Mouse (Mus musculus) brain, embryonic 14.5 days (tissue): Measurements from ENCODE around the gene Grasp. TPM values are rescaled to one million over a fixed set of nuclear protein-coding genes. Genes with fewer than 3 reads are reported as not detected.

Experiments used
- DNase-seq: peaks from one replicate; pipeline ENCODE4 v3.0.0-alpha.2; 2011; ENCODE audit warnings: low read depth
- CTCF ChIP-seq: fragments of 200-500 bp; IDR thresholded peaks from 2 replicates; pipeline ENCODE4 v1.5.1; 2012; ENCODE audit warnings: inconsistent platforms, mild to moderate bottlenecking, moderate library complexity, borderline replicate concordance; ENCODE audit not compliant: insufficient read depth, insufficient read length; ENCODE audit errors: extremely low read depth
- POLR2A ChIP-seq: fragments of 200-500 bp; IDR thresholded peaks from 2 replicates; pipeline ENCODE4 v1.6.1; 2012; ENCODE audit warnings: mild to moderate bottlenecking, inconsistent platforms, borderline replicate concordance; ENCODE audit not compliant: poor library complexity, insufficient read depth, insufficient read length, severe bottlenecking; ENCODE audit errors: extremely low read depth
- polyA plus RNA-seq: library from polyadenylated mRNA; depleted of rRNA; stranded (reverse); fragments of >200 nt; gene quantifications from 2 replicates; pipeline ENCODE4 v1.2.3, GENCODE M21; 2012

The Grasp gene
- polyA plus RNA-seq, 1 experiment: 6.5 TPM

DNA sequence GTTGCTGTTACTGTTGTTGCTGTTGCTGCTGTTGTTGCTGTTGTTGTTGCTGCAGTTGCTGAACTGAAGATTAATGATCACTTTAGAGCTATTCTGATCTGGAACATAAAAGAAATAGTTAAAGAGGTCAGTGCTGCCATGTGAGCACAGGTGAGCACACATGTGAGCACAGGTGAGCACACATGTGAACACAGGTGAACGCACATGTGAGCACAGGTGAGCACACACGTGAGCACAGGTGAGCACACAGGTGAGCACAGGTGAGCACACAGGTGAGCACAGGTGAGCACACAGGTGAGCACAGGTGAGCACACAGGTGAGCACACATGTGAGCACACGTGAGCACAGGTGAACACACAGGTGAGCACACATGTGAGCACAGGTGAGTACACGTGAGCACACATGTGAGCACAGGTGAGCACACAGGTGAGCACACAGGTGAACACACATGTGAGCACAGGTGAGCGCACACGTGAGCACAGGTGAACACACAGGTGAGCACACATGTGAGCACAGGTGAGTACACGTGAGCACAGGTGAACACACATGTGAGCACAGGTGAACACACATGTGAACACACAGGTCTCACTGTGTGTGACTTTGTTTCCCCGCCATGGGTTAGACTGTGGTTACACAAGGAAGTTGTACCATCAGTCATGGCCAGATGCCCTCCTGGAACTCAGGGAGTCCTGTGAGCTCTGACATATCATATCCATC lies 27.8 kb upstream of the Grasp start:
- no peak for TF ChIP-seq CTCF
- TF ChIP-seq POLR2A: no peak
- no peak for DNase-seq

DNA sequence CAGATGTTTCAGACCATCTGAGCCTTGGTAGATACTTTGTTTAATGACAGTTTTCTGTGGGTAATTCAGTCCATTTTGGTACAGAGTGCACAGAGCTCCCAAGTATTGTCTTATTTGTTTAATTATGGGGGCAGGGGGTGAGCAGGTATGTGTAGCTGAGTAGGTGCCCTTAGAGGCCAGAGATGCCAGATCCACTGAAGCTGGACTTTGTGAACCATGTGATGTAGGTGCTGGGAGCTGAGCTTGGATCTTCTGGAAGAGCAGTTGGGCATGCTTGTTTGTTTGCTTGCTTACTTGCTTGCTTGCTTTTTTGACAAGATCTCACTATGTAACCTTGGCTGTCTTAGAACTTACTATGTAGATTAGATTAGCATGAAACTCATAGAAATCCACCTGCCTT lies 27.0 kb upstream of the Grasp start:
- no peak for DNase-seq

DNA sequence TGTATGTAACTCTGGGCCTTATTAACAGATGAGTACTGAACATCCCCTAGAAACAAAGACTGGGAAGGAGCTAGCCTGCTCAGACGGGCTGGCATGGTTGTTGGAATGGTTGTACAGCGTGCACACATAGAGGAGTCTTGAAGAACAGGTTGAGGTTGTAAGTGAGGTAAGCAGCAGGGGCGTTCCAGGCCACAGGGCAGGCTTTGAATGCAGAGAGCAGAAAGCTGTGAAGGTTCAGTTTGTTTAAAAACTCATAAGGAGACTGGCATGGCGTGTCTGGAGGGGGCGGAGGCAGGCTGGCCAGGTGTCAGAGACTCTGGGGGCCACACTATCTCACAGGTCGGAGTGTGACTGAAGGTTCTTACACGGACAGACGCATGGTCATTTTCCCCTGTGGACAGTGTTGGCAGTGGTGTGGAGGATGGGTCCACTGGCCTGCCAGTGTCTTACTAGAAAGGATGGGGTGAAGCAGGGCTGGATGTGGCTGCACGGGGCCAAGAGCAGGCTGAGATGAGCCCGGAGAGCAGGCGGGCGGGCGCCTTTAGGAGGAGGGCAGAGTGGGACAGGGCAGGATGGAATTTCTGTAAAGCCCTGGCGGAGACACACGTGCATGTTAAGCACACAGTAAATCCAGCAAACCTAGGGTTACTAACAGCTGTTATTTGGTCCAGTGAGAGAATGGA lies 26.4 kb upstream of the Grasp start:
- no peak for DNase-seq
- TF ChIP-seq CTCF (no peak), POLR2A (no peak)

More for the DNA sequence above, 27.0 kb upstream of the Grasp start:
- TF ChIP-seq POLR2A (no peak), CTCF (no peak)

DNA sequence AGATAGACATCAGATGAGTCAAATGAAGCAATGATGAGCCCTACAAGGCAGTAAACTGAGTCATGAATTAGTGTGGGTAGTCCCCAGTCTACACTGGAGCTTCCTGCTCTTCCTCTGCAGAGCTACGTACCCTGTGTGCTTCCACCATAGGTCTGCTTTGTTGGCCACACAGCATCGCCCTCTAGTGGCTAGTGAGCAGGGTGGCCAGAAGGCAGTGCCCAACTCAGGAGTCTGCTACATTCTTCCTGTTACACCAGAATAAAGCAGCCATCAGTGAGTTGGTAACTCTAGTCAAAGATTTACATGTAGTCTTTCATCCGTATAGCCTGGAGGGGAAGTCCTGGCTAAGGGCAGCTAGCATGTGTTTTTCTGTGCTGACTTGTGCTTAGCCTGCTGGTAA lies 25.8 kb upstream of the Grasp start:
- no peak for TF ChIP-seq POLR2A
- TF ChIP-seq CTCF: peak; percentile 86
- peak; percentile 83 for DNase-seq

DNA sequence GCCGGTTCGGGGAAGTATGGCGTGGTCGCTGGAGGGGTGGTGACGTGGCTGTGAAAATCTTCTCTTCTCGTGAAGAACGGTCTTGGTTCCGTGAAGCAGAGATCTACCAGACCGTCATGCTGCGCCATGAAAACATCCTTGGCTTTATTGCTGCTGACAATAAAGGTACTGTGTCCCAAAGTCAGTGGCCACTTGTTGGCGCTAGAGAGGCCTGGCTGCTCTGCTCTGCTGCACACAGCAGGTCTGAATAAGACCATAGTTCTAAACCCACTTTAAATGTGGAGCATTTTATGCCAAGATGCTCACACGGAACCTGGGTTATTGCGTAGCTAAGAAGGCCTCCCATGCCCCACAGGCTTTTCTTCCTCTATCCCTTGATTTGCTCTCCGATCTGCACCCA lies 25.1 kb upstream of the Grasp start:
- TF ChIP-seq CTCF (peak; percentile 46; the same call in 1 of the 2 replicates), POLR2A (no peak)
- no peak for DNase-seq

DNA sequence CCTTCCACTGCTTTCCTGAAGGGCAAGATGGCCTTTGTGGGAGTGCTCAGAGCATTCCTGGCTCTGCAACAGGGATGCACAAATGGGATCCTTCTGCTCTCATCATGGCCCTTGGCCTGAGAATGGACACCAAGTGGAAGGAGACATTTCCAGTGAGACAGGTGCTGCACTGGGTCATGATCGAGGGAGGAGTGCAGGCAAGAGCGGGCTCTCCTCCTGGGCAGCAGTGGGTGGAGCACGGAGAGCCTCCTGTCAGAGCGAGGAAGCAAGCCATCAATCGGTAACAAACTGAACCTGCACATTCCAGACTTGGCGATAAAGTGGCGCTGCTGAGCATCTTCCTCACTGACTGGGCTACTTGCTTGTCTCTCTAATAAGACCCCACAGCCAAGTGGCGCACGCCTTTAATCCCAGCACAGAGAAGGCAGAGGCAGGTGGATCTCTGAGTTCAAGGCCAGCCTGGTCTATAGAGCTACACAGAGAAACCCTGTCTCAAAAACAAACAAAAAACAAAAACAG lies 23.2 kb upstream of the Grasp start:
- no peak for DNase-seq
- TF ChIP-seq POLR2A (no peak), CTCF (no peak)

DNA sequence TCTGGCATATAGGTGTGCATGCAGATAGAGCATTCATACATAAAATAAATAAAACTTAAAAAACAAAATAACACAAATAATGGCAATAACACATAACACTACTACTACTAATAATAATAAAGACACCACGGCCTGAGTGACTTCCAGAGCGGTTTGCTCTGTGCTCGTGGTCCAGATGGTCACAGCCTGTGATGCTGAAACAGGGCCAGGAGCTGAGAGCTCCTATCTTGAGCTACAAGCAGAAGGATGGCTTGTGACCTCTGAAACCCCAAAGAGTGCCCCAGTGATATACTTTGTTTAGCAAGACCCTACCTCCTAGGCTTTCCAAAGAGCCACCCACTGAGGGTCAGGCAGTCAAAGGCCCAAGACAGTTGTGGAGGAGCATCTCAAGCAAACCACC lies 22.6 kb upstream of the Grasp start:
- no peak for DNase-seq
- TF ChIP-seq CTCF (no peak), POLR2A (no peak)

DNA sequence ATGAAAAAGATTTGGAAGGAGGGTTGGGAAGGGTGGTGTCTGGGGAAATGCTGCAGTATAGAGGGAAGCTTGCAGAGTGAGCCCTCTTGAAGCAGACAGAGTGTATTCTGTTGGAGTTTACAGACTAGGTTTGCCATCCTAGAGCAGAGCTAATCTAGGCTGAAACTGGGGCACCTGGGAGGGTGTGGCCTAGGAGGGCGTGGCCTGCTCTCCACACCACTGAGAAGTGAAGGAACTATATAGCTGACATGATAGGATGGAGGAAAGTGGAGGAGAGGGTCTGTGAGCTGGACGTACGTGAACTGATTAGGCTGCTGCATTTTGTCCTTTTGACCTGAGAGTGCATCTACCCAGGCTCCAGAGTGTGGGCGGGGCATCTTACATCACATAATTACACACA lies 20.3 kb upstream of the Grasp start:
- TF ChIP-seq POLR2A (no peak), CTCF (no peak)
- no peak for DNase-seq

DNA sequence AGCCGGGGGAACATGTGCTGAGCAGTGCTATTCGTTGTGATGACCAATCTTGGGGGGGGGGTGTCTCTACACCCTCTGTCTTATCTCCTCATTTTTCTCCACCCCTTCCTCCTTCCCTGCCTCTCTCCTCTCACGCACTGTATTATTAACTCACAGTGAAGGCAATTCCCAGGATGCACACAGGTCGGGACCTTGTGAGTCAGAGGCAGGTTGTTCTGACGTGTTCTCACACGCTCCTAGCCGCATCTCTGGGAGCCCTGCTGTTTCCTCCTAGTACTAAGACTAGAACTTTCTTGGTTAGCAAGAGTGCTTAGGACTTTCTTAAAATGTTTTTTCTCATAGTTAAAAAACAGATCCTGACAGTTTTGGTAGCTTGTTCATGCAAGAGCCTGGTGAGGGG lies 19.2 kb upstream of the Grasp start:
- DNase-seq: no peak
- no peak for TF ChIP-seq POLR2A
- no peak for TF ChIP-seq CTCF

DNA sequence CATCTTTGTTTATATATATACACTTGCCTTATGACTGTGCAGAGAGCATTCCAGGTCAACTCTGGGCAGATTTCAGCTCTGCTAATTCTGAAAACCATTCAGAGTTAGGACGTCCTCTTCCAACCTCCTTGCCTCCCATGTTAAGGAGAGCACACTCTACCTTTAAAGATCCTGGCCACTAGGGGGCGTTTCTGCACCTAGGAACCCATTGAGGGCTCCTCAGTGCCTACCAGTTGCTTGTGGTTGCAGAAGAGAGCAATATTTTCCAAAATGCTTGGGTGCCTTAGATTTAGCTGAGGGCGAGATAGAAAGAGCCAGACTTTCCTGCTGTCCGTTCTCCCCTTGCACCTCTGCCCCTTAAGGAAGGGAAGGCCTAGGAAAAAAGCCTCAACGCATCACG lies 13.8 kb upstream of the Grasp start:
- peak; percentile 72 for DNase-seq
- TF ChIP-seq CTCF (peak; percentile 71; the same call in 1 of the 2 replicates), POLR2A (no peak)

DNA sequence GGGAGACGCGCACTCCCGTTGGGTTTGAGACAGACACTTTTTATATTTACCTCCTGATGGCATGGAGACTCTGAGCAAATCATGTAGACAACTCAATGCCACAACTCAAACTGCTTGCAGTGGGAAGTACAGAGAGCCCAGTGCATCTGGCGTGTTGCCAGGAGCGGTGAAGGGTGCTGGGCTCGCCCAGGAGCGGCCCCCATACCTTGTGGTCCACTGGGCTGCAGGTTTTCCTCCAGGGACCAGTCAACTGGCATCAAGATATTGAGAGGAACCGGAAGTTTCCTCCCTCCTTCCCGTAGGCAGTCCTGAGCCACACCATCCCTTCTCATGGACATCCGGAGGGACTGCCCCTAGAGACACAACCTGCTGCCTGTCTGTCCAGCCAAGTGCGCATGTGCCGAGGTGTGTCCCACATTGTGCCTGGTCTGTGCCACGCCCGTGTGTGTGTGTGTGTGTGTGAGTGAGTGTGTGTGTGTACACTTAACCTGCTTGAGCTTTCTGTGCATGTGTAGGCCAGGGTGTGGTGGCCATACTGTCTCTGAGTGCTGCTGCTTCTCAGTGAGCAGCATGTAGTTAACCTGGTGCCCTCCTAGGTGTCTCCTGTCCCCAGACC lies 12.9 kb upstream of the Grasp start:
- TF ChIP-seq POLR2A (no peak), CTCF (no peak)
- DNase-seq: no peak
